Mouse (Mus musculus) megakaryocyte-erythroid progenitor cell, adult 5-6 weeks (primary cell): ENCODE data around the gene Magohb. TPM values are rescaled to one million over a fixed set of nuclear protein-coding genes. Genes with fewer than 3 reads are reported as not detected.

Experiments
- ATAC-seq: replicated peaks from 2 replicates; pipeline ENCODE4 v1.8.0; 2016; ENCODE audit warnings: mild to moderate bottlenecking, inconsistent platforms; ENCODE audit not compliant: severe bottlenecking, poor library complexity, low FRiP score, low TSS enrichment
- total RNA-seq, 2 experiments: library from RNA; stranded (forward) in 1 of 2; stranded (reverse) in 1 of 2; fragments of 200-1000, 215-1000 nt in 1 of 2; fragments of >200 nt in 1 of 2; fragmentation: Nextera tagmentation in 1 of 2; gene quantifications; 2 replicates each; pipeline ENCODE4 v1.2.3; 2014 to 2017

The Magohb gene
- total RNA-seq, 2 experiments from 2014 or later = 35.7 to 62.2 TPM

GRCm38 (mm10) chr6:131264175-131264574 is 28.9 kb downstream of the Magohb start:
- ATAC-seq = no peak

GRCm38 (mm10) chr6:131262778-131263177 is 30.3 kb downstream of the Magohb start:
- no peak for ATAC-seq

GRCm38 (mm10) chr6:131262009-131262408 is 31.0 kb downstream of the Magohb start:
- no peak for ATAC-seq

- ATAC-seq = no peak
Measured at GRCm38 (mm10) chr6:131247206-131247605, 45.8 kb downstream of the Magohb start, which contains the start of gene Klra2. Klra2 (minus strand) TSS chr6:131247362.

- ATAC-seq = no peak
Measured at GRCm38 (mm10) chr6:131245081-131245480, 48.0 kb downstream of the Magohb start.

Other genes with a start within 250 kb of the Magohb start
- not detected in 2 replicates for gene Klra2, start 45.9 kb downstream of the Magohb start, total RNA-seq (2014; fragmentation: Nextera tagmentation)
- gene Klra2, start 45.9 kb downstream of the Magohb start, total RNA-seq (2017) = not detected in 2 replicates
- 0.39 TPM in 1 of 2 replicates, not detected in the other for gene Styk1, start 60.4 kb upstream of the Magohb start, total RNA-seq (2014; fragmentation: Nextera tagmentation)
- gene Styk1, start 60.4 kb upstream of the Magohb start, total RNA-seq (2017) = 1.3 and 1.6 TPM in 2 replicates
- gene Ybx3, start 95.2 kb upstream of the Magohb start, total RNA-seq (2014; fragmentation: Nextera tagmentation) = 620 and 624 TPM in 2 replicates
- gene Ybx3, start 95.2 kb upstream of the Magohb start, total RNA-seq (2017) = 689 and 900 TPM in 2 replicates
- gene 5430401F13Rik, start 193.2 kb upstream of the Magohb start, total RNA-seq (2014; fragmentation: Nextera tagmentation) = not detected in 2 replicates
- gene 5430401F13Rik, start 193.2 kb upstream of the Magohb start, total RNA-seq (2017) = not detected in 2 replicates
- not detected in 2 replicates for gene Gm6619, start 193.2 kb upstream of the Magohb start, total RNA-seq (2014; fragmentation: Nextera tagmentation)
- not detected in 2 replicates for gene Gm6619, start 193.2 kb upstream of the Magohb start, total RNA-seq (2017)